Mouse (Mus musculus) G1E (cell line): ENCODE measurements around the gene Dolpp1. TPM values are rescaled to one million over a fixed set of nuclear protein-coding genes. Genes with fewer than 3 reads are reported as not detected.
A peak's percentile ranks its signal among the peaks of the same experiment; 100 is the strongest.

ENCODE experiments used
- ATAC-seq: 2 replicates; pipeline ENCODE4 v1.8.0; 2016; ENCODE audit warnings: mild to moderate bottlenecking; ENCODE audit not compliant: insufficient number of reproducible peaks, poor library complexity, low FRiP score, severe bottlenecking; ENCODE audit errors: extremely low read depth
- DNase-seq: peaks from one replicate; pipeline ENCODE4 v3.0.0; 2012; ENCODE audit warnings: low spot score
- H3K27me3 ChIP-seq: 2 replicates; pipeline ENCODE4 v1.6.1; 2012; ENCODE audit warnings: mild to moderate bottlenecking, low read length, inconsistent platforms; ENCODE audit not compliant: insufficient read depth
- H3K36me3 ChIP-seq: replicated peaks from 2 replicates; pipeline ENCODE3; 2012; ENCODE audit warnings: mild to moderate bottlenecking, inconsistent platforms
- H3K4me1 ChIP-seq: 2 replicates; pipeline ENCODE4 v1.6.1; 2012; ENCODE audit warnings: low read depth, low read length, inconsistent platforms, mixed read lengths; ENCODE audit not compliant: insufficient read depth
- H3K4me3 ChIP-seq: 2 replicates; pipeline ENCODE4 v1.5.1; 2012; ENCODE audit warnings: low read depth, mild to moderate bottlenecking, inconsistent platforms, low read length, moderate library complexity, mixed read lengths
- H3K9me3 ChIP-seq: replicated peaks from 2 replicates; pipeline ENCODE4 v1.6.1; 2012; ENCODE audit warnings: inconsistent platforms
- CTCF ChIP-seq: IDR thresholded peaks from 2 replicates; pipeline ENCODE4 v1.5.1; 2012; ENCODE audit warnings: low read depth, low read length, inconsistent platforms, mixed read lengths
- GATA1 ChIP-seq: IDR thresholded peaks from 2 replicates; pipeline ENCODE4 v1.6.1; 2012; ENCODE audit warnings: borderline replicate concordance, low read length, inconsistent platforms, mixed read lengths
- GATA2 ChIP-seq: IDR thresholded peaks from 2 replicates; pipeline ENCODE4 v1.6.1; 2012; ENCODE audit warnings: low read depth, low read length, inconsistent platforms, borderline replicate concordance
- POLR2AphosphoS5 ChIP-seq: IDR thresholded peaks from 2 replicates; pipeline ENCODE4 v1.6.1; 2012; ENCODE audit warnings: low read depth, low read length, inconsistent platforms; ENCODE audit not compliant: insufficient replicate concordance
- TAL1 ChIP-seq: conservative IDR thresholded peaks from 2 replicates; pipeline ENCODE4 v1.6.1; 2012; ENCODE audit warnings: low read depth, low read length, inconsistent platforms, mixed read lengths
- polyA plus RNA-seq: library from polyadenylated mRNA; stranded (reverse); fragments of >175 nt; gene quantifications from 2 replicates; pipeline ENCODE4 v1.2.3, GENCODE M21; 2012
- total RNA-seq, 2 experiments: library from RNA; stranded (forward) in 1 of 2; stranded (reverse) in 1 of 2; fragments of 200-1000 nt in 1 of 2; fragments of >200 nt in 1 of 2; fragmentation: Nextera tagmentation in 1 of 2; gene quantifications; 2 replicates each; pipeline ENCODE4 v1.2.3; 2014 to 2017

Dolpp1 gene
- total and polyA plus RNA-seq, 3 experiments: 17.3 to 25.8 (median 23.2) TPM

DNA sequence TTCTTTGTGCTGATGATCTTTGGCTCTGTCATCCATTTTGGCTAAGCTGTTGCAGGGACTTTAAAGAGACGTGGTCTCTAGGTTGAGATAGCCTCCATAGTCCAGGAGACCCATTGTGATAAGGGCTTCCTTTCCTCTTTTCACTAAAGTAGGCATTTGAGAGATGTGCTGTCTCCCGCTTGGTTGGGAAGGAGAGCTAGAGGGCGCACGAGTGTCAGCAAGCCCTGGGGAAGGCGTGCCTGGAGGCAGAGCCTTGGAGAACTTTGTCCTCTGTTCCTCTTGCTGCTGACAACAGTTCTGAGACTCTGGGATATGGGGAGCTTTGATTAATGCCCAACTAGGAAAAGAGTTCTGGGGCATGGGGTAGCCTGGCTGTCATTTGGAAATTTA, 44.1 kb downstream of the Dolpp1 start:
- Histone ChIP-seq H3K27me3 (no peaks in the 10 kb centered on the region; the same call in 1 of the 2 replicates), H3K4me3 (no peak overlapping the region), H3K4me1 (peaks cover 58% of the 10 kb centered on the region), H3K36me3 (peaks cover 100% of the 10 kb centered on the region), H3K9me3 (no peaks in the 10 kb centered on the region)
- TF ChIP-seq CTCF: no peak
- TF ChIP-seq POLR2AphosphoS5: no peak
- TF ChIP-seq TAL1: no peak
- TF ChIP-seq GATA1: no peak
- TF ChIP-seq GATA2: no peak
- no peak for ATAC-seq
- DNase-seq: no peak

- Histone ChIP-seq H3K4me1 (peaks cover 62% of the 10 kb centered on the region), H3K4me3 (no peak overlapping the region), H3K36me3 (peaks cover 100% of the 10 kb centered on the region), H3K9me3 (no peaks in the 10 kb centered on the region), H3K27me3 (no peaks in the 10 kb centered on the region; the same call in 1 of the 2 replicates)
- DNase-seq (no peak), ATAC-seq (no peak)
- TF ChIP-seq CTCF (no peak), GATA2 (no peak), GATA1 (no peak), POLR2AphosphoS5 (no peak), TAL1 (no peak)
These were observed 44.8 kb downstream of the Dolpp1 start for GRCm38 (mm10) chr2:30436809-30437208.

- Histone ChIP-seq H3K9me3 (no peaks in the 10 kb centered on the region), H3K4me1 (peaks cover 62% of the 10 kb centered on the region), H3K36me3 (peaks cover 100% of the 10 kb centered on the region), H3K4me3 (no peak overlapping the region), H3K27me3 (no peaks in the 10 kb centered on the region; the same call in 1 of the 2 replicates)
- DNase-seq (no peak), ATAC-seq (no peak)
- TF ChIP-seq TAL1 (no peak), POLR2AphosphoS5 (no peak), GATA2 (no peak), GATA1 (no peak), CTCF (no peak)
These were observed 45.7 kb downstream of the Dolpp1 start for GRCm38 (mm10) chr2:30437791-30438190.

DNA sequence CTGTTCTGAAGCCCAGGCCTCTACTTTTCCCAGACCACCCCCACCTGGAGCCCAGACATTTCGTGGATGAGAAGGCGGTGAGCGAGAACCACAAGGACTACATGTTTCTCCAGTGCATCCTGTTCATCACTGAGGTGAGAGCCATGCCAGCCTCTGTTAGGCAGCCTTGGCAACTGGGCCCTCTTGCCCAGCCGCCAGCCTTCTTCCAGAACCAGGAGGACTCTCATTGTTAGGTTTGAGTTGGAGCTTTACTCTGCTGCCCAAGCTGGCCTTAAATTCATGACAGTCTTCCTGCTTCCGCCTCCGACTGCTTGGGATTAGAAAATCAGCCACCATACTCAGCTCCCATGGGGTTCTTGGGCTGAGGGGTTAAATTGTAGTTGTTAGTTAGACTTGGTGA, 47.6 kb downstream of the Dolpp1 start:
- Histone ChIP-seq H3K27me3 (no peaks in the 10 kb centered on the region; the same call in 1 of the 2 replicates), H3K4me1 (peaks cover 49% of the 10 kb centered on the region), H3K9me3 (no peaks in the 10 kb centered on the region), H3K4me3 (no peak overlapping the region), H3K36me3 (peaks cover 100% of the 10 kb centered on the region)
- ATAC-seq (no peak), DNase-seq (no peak)
- TF ChIP-seq POLR2AphosphoS5 (no peak), GATA1 (no peak)

DNA sequence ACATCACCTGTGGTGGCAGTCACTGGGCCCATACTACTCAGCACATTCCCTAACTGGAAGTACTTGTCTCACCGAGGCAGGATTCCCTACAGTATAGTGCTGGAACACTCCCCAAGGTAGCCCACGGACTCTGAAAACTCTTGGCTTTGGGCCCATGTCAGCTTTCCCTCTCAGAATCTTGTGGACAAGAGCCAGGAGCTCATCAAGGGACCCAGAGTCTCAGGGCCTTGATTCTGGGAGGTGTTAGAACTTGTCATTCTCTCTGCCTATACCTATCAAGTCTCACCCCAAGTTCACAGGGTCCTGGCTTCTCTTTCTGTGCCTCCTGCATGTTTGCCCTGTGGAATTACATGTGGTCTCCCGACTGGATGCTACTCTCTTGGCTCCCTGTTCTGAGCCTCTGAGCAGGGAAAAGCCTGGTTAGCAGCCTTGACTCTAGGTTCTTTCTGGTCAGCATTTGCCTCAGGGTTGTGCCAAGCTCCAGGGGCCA, 48.2 kb downstream of the Dolpp1 start:
- no peak for TF ChIP-seq GATA2
- no peak for TF ChIP-seq CTCF
- no peak for TF ChIP-seq TAL1
- TF ChIP-seq POLR2AphosphoS5: no peak
- no peak for TF ChIP-seq GATA1
- DNase-seq: no peak
- H3K4me3 ChIP-seq: no peak overlapping the region
- no peaks in the 10 kb centered on the region for H3K9me3 ChIP-seq
- no peaks in the 10 kb centered on the region; the same call in 1 of the 2 replicates for H3K27me3 ChIP-seq
- no peak for ATAC-seq
- H3K4me1 ChIP-seq: peaks cover 43% of the 10 kb centered on the region
- peaks cover 100% of the 10 kb centered on the region for H3K36me3 ChIP-seq

GRCm38 (mm10) chr2:30440701-30441517, 48.9 kb downstream of the Dolpp1 start:
- Histone ChIP-seq H3K4me3 (no peak overlapping the region), H3K4me1 (peaks cover 36% of the 10 kb centered on the region)
- no peak for ATAC-seq

More at GRCm38 (mm10) chr2:30440701-30441517, 48.9 kb downstream of the Dolpp1 start:
- no peaks in the 10 kb centered on the region for H3K9me3 ChIP-seq
- TF ChIP-seq POLR2AphosphoS5: no peak
- TF ChIP-seq CTCF: peak; percentile 71
- peak; percentile 77 for DNase-seq
- H3K27me3 ChIP-seq: no peaks in the 10 kb centered on the region; the same call in 1 of the 2 replicates
- peaks cover 100% of the 10 kb centered on the region for H3K36me3 ChIP-seq
